ENCODE assay signal across 20 mouse cellular contexts in genomic region chr10:81180946-81181345, GRCm38 (mm10). TPM values are rescaled to one million over a fixed set of nuclear protein-coding genes. Genes with fewer than 3 reads are reported as not detected.
DNase-seq lines count a peak whose midpoint lies in the region; ATAC-seq and TF ChIP-seq lines count a peak whose summit lies in the region.
"Had no signal": no experiment of that assay in that cellular context is flagged by ENCODE, and none has a peak within 500 bp of the region (broad histone marks: within the 10 kb centered on the region; RNA-seq: fewer than 3 reads in every experiment).

No protein-coding gene starts in this region.

- WGBS in intestine, embryonic 15.5 days, result 96% methylated on average over 13 of the region's 13 CpGs
- 91% methylated on average over 13 of the region's 13 CpGs for WGBS in intestine, embryonic 16.5 days
- WGBS in liver, embryonic 13.5 days (ENCODE audit: insufficient replicate concordance), result 87% methylated on average over 13 of the region's 13 CpGs

- peaks cover 50% of the 10 kb centered on the region for H3K4me1 ChIP-seq in intestine, embryonic 15.5 days (replicated peaks)
- H3K4me1 ChIP-seq in intestine, embryonic 16.5 days (ENCODE audit: control insufficient read depth, insufficient read depth, low read length), result peaks cover 48% of the 10 kb centered on the region
- H3K4me1 ChIP-seq in E14TG2a.4 (replicated peaks; ENCODE audit: low read depth, low read length), result peaks cover 71% of the 10 kb centered on the region
- H3K4me1 ChIP-seq in liver, embryonic 13.5 days (replicated peaks), result peaks cover 75% of the 10 kb centered on the region

- H3K9me3 ChIP-seq in intestine, embryonic 15.5 days, result no peaks in the 10 kb centered on the region
- no peaks in the 10 kb centered on the region for H3K9me3 ChIP-seq in intestine, embryonic 16.5 days (ENCODE audit: control insufficient read depth, low read length)
- no peaks in the 10 kb centered on the region for H3K9me3 ChIP-seq in E14TG2a.4 (ENCODE audit: low read length)
- H3K9me3 ChIP-seq in liver, embryonic 13.5 days (replicated peaks), result no peaks in the 10 kb centered on the region
- H3K9me3 ChIP-seq: hindbrain, embryonic 13.5 days had no signal

- no peak overlapping the region for H3K9ac ChIP-seq in intestine, embryonic 15.5 days
- no peak overlapping the region for H3K9ac ChIP-seq in intestine, embryonic 16.5 days (ENCODE audit: low read depth, low read length)
- H3K9ac ChIP-seq in liver, embryonic 13.5 days, result no peak overlapping the region; the same call in 1 of the 2 replicates
- H3K9ac ChIP-seq: hindbrain, embryonic 13.5 days had no signal

- DNase-seq in cerebellum, adult 9-10 months, result peak; percentile 52
- DNase-seq in cerebellum, postnatal 36 days, result no peak
- no peak for DNase-seq in liver, embryonic 13.5 days
- no peak for DNase-seq in Muller cell, postnatal 12 days (ENCODE audit: inconsistent ontology term)
- DNase-seq in c-Kit-positive CD71-positive TER-119-positive erythroid progenitor cells, embryonic 14.5 days (ENCODE audit: low spot score), result no peak
- DNase-seq: adrenal gland, postnatal 10 days; cerebellum, postnatal 25 days; kidney, adult 2 months; kidney, postnatal 25 days; layer of hippocampus, adult 9-11 months; lung, adult 18-20 months; lung, postnatal 4 days; midbrain, embryonic 14.5 days; thymus, adult 2 months had no signal

- H3K36me3 ChIP-seq in intestine, embryonic 15.5 days, result peaks cover 54% of the 10 kb centered on the region
- peaks cover 46% of the 10 kb centered on the region for H3K36me3 ChIP-seq in intestine, embryonic 16.5 days (ENCODE audit: control insufficient read depth, insufficient read depth, low read length)
- H3K36me3 ChIP-seq in E14TG2a.4 (ENCODE audit: insufficient read depth, low read length), result peaks cover 81% of the 10 kb centered on the region
- H3K36me3 ChIP-seq in liver, embryonic 13.5 days, result peaks cover 76% of the 10 kb centered on the region

- H3K27ac ChIP-seq in intestine, embryonic 15.5 days, result 0 out of 2 replicates have a peak overlapping the region, but pooled peaks have one; percentile 33
- no peak overlapping the region for H3K27ac ChIP-seq in intestine, embryonic 16.5 days (ENCODE audit: low read length)
- peak overlapping the region; percentile 62; the same call in 1 of the 2 replicates for H3K27ac ChIP-seq in liver, embryonic 13.5 days
- H3K27ac ChIP-seq: hindbrain, embryonic 13.5 days had no signal

- no peak overlapping the region for H3K4me2 ChIP-seq in intestine, embryonic 15.5 days (replicated peaks)
- no peak overlapping the region for H3K4me2 ChIP-seq in intestine, embryonic 16.5 days (ENCODE audit: low read depth, low read length)
- H3K4me2 ChIP-seq in liver, embryonic 13.5 days, result no peak overlapping the region
- H3K4me2 ChIP-seq: hindbrain, embryonic 13.5 days had no signal

- TF ChIP-seq CTCF in E14TG2a.4 (conservative IDR thresholded peaks at IDR 0.05; ENCODE audit: low read length), result no peak

- H3K4me3 ChIP-seq in intestine, embryonic 15.5 days (replicated peaks), result no peak overlapping the region
- H3K4me3 ChIP-seq in intestine, embryonic 16.5 days (ENCODE audit: low read length), result no peak overlapping the region
- peak overlapping the region; percentile 99 for H3K4me3 ChIP-seq in E14TG2a.4 (replicated peaks; ENCODE audit: low read length)
- no peak overlapping the region for H3K4me3 ChIP-seq in liver, embryonic 13.5 days (replicated peaks)
- H3K4me3 ChIP-seq: hindbrain, embryonic 13.5 days had no signal

- no peaks in the 10 kb centered on the region for H3K27me3 ChIP-seq in intestine, embryonic 15.5 days (replicated peaks)
- H3K27me3 ChIP-seq in intestine, embryonic 16.5 days (replicated peaks; ENCODE audit: control insufficient read depth, insufficient read depth, low read length), result no peaks in the 10 kb centered on the region
- no peaks in the 10 kb centered on the region for H3K27me3 ChIP-seq in E14TG2a.4 (ENCODE audit: insufficient read depth, low read length)
- no peaks in the 10 kb centered on the region for H3K27me3 ChIP-seq in liver, embryonic 13.5 days
- H3K27me3 ChIP-seq: hindbrain, embryonic 13.5 days had no signal

- ATAC-seq in intestine, embryonic 15.5 days, result no peak
- ATAC-seq in intestine, embryonic 16.5 days, result no peak
- ATAC-seq in liver, embryonic 13.5 days (ENCODE audit: low read depth), result no peak

RNA-seq across cellular contexts. Expression of gene Dapk3, which starts 1.9 kb away (rescaled TPM):
- polyA plus RNA-seq in intestine, embryonic 15.5 days (2015; fragmentation: Nextera tagmentation; extraction: Ambion mirVana), result 56.6 and 62.7 TPM in 2 replicates
- polyA plus RNA-seq in intestine, embryonic 16.5 days (2015; fragmentation: Nextera tagmentation; extraction: Ambion mirVana), result 15.4 and 47.6 TPM in 2 replicates
- polyA plus RNA-seq in liver, embryonic 13.5 days (2015; fragmentation: Nextera tagmentation; extraction: Ambion mirVana), result 19.3 and 20.9 TPM in 2 replicates

RNA-seq across cellular contexts. Expression of gene 4930442H23Rik, which starts 2.7 kb away (rescaled TPM):
- 0.13 and 0.15 TPM in 2 replicates for polyA plus RNA-seq in intestine, embryonic 15.5 days (2015; fragmentation: Nextera tagmentation; extraction: Ambion mirVana)
- polyA plus RNA-seq in intestine, embryonic 16.5 days (2015; fragmentation: Nextera tagmentation; extraction: Ambion mirVana), result not detected in 2 replicates
- 0.08 TPM in 1 of 2 replicates, not detected in the other for polyA plus RNA-seq in liver, embryonic 13.5 days (2015; fragmentation: Nextera tagmentation; extraction: Ambion mirVana)
- polyA plus RNA-seq: embryonic facial prominence, embryonic 11.5 days; kidney, adult 2 months; midbrain, embryonic 14.5 days; neural tube, embryonic 14.5 days; thymus, adult 2 months had no signal

RNA-seq across cellular contexts. Expression of gene Eef2, which starts 4.5 kb away (rescaled TPM):
- polyA plus RNA-seq in intestine, embryonic 15.5 days (2015; fragmentation: Nextera tagmentation; extraction: Ambion mirVana), result 515 and 540 TPM in 2 replicates
- polyA plus RNA-seq in intestine, embryonic 16.5 days (2015; fragmentation: Nextera tagmentation; extraction: Ambion mirVana), result 526 and 531 TPM in 2 replicates
- polyA plus RNA-seq in liver, embryonic 13.5 days (2015; fragmentation: Nextera tagmentation; extraction: Ambion mirVana), result 369 and 384 TPM in 2 replicates

RNA-seq across cellular contexts. Expression of gene Pias4, which starts 13.2 kb away (rescaled TPM):
- 47.2 and 58.4 TPM in 2 replicates for polyA plus RNA-seq in intestine, embryonic 15.5 days (2015; fragmentation: Nextera tagmentation; extraction: Ambion mirVana)
- 52.5 and 54.4 TPM in 2 replicates for polyA plus RNA-seq in intestine, embryonic 16.5 days (2015; fragmentation: Nextera tagmentation; extraction: Ambion mirVana)
- 23.5 and 23.8 TPM in 2 replicates for polyA plus RNA-seq in liver, embryonic 13.5 days (2015; fragmentation: Nextera tagmentation; extraction: Ambion mirVana)

RNA-seq across cellular contexts. Expression of gene Nmrk2, which starts 20.9 kb away (rescaled TPM):
- 0.14 TPM in 1 of 2 replicates, not detected in the other for polyA plus RNA-seq in intestine, embryonic 15.5 days (2015; fragmentation: Nextera tagmentation; extraction: Ambion mirVana)
- 0.17 TPM in 1 of 2 replicates, not detected in the other for polyA plus RNA-seq in intestine, embryonic 16.5 days (2015; fragmentation: Nextera tagmentation; extraction: Ambion mirVana)
- not detected in 2 replicates for polyA plus RNA-seq in liver, embryonic 13.5 days (2015; fragmentation: Nextera tagmentation; extraction: Ambion mirVana)
- polyA plus RNA-seq: embryonic facial prominence, embryonic 11.5 days; midbrain, embryonic 14.5 days; neural tube, embryonic 14.5 days had no signal
